Mouse (Mus musculus): ENCODE measurements around the gene Agr3.

Agr3 gene

DNA sequence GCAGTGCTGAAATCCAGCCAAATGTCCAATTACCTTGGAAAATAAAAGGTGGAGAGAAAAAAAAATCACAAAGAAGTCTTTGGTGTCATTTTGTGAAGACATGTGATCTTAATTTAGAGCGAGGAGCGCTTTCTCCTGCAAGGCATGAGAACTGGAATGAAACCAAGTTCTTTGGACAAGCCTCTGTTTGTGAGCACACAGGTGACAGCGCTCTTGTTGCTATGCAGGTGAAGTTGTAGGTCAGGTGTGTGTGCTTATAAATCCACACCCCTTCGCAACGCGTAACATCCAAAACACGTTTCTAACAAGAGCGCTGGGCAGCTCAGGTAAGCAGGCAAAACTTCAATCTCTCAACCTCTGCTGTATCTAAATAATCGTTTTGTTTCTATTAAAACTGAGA is at the start of gene Agr3:
TSS of gene Agr3 (plus strand) at position 219 of the 400 bp plus-strand sequence.
- no peak for DNase-seq

- no peak for DNase-seq
These were observed 40.4 kb upstream of the Agr3 start for GRCm38 (mm10) chr12:35884892-35885558.

DNA sequence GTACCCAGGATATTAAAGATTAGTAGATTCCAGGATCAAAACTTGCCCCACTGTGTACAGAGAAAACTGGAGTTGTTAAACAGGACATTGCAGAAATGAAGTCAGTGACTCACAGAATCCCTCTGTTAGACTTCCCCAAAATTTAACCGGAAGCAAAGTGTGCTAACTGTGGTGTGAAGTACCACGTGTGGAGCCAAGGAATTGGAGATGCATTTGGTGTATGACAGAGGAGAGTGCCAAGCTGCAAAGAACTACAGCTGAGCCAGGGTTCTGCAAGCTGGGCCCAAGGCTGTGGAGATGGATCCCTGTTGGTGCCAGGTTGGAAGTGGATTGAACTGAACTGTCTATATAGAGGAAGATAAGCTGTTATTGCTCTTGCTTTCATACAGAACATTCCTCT is 36.0 kb upstream of the Agr3 start:
- no peak for DNase-seq

DNA sequence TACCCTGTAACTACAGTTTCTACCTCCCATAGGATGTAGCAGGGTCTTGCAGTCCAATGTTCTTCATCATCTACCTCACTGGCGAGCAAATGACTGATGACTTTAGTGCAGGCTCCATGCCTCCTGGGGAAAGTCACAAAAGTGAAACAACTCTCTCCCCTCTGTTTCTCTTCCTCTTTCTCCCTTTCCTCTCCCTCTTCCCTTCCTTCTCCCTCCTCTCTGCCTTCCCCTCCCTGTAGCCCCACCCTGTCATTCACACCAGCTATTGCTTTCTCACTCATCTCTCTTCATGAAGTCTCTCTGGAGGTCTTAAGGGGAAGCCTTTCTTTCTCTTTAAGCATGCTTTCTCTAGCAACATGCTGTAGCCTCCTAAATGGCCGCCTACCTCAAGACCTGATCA is 34.7 kb upstream of the Agr3 start:
- DNase-seq: no peak

DNA sequence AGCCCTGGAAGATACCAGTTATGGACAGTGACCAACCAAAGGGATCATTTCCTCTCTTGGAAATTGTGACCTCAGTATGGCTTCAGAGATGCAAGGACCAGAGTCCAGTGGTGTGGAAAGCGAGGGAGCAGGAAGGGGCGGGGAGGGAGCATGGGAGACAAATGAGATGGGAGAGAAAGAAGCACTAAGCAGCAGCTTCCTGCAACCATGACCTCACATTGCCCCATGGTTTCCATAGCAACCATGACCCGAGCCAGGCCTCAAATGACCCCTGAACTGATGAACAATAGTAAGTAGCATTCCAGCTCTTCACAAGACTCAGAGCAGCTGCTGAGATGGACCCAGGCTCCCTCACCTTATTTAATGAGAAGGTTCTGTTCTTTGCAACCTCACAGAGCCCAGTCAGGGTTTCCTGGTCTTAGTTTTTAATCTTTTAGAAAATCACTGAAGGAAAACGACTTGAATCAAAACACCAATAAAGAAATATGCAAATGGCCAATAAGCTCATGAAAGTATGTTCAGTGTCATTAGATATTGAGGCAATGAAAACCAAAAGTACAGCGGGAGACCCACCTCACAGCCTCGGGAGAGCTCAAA is 31.0 kb upstream of the Agr3 start:
- DNase-seq: no peak

DNA sequence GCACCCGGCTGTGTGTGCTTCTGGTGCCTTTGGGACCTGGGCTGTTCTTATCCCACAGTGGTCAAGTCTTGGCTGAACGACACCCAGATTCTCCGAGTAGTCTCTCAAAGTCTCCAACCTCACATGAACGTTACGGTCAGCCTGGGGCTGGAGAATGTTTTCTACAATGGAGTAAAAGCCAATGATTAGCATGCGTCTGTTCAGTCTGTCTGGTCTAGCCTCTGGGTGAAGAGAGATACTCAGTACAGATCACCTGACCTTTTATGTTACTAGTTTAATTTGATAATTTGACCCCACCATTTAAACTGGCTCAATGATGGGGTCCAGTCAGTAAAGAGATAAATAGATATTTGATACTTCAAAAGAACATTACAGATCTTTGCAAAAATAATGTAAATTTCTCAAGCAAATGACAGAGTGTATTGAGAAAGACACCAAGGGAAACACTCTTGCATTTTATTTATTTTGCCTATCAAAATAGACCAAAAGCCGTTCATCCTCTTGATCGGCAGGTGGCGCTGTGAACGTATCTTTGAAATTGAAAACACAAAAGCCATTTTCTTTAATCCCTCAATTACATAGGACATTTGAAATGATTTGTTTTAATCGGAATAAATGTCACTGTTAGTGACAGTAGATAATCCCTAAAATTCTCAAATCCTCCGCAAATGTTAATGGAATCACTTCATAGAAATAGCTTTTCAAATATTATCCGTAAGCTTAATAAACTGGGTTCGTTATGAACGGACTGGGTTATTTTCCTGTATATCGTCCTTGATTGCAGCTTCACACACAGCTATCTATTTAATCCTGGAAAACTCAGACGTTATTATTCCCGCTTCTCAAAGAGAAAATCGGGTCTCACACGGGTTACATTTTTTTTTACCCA is 29.3 kb upstream of the Agr3 start:
- DNase-seq: no peak

- no peak for DNase-seq
These were observed 28.6 kb upstream of the Agr3 start for GRCm38 (mm10) chr12:35896764-35897282.

GRCm38 (mm10) chr12:35910632-35911031 is 14.8 kb upstream of the Agr3 start:
- no peak for DNase-seq

DNA sequence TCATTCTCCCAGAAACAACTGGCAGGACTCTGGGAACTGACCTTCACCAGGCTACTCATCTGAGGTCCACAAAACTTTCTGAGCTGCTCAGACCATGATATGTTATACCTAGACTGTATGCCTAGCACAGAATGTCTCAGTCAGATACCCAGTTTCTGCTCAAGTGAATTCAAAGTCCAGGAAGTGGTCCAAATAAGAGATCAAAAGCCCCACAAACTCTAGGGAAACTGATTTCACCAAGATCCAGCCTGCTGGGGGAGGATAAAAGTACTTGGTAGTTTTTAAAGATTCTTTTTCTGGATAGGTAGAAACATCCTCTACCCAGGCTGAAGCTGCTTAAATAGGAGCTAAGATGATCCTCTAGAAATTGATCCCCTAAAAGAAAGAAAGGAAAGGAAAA is 9.6 kb upstream of the Agr3 start:
- no peak for DNase-seq

DNA sequence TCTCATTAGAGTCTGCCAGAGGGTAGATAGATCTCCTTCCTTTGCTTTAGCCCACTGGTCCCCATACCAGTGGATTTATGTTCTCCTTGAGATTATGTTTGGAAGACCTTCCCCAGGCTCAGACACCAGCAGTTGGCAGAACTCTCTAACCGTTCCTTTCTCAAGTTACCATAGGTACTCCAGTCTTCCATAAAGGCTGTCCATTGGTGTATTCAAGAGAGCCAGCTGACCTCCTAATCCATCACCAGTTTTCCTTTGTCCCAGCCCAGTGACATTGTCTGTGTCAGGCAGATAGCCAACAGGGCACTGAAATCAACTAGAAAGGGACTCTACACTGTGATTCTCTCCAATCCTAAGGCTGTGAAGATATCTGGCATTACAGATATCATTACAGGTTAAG is 9.0 kb upstream of the Agr3 start:
- DNase-seq: no peak

DNA sequence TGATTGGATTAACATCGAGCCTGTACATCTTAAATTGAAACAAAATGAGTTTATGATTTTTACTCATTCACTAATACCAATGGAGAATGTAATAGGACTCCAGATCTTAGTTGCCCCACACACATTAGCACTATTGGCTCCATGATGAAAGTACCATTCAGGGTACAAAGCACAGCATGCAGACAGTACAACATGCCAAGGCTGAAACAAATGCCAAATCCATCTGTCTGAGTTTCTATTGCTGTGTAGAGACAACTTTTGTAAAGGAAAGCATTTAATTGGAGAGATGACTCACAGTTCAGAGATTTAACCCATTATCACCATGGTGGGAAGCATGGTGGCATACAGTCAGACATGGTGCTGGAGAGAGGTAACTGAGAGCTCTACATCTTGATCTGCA is 7.4 kb upstream of the Agr3 start:
- no peak for DNase-seq

DNA sequence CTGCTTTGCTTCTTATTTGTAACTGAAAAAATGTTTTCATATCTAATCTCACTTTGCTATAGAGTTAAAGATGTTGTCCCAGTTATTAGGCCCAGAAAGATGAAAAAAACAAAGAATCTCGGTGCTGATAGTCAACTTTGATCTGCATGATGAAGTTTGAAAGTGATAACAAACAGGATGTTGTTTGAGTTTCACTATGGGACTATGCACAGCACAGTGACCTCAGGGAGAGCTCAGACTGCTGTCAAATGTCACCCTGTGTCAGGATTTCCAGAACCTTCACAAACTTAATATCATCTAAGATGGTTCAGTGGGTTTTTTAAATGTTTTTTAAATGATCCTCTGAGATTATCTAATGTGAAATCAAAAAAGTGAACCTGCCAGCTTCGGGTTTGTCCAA is 2.4 kb downstream of the Agr3 start:
- DNase-seq: no peak

- no peak for DNase-seq
These were observed 7.4 kb downstream of the Agr3 start for GRCm38 (mm10) chr12:35932816-35933215.

GRCm38 (mm10) chr12:35951757-35952156 is 26.3 kb downstream of the Agr3 start:
- no peak for DNase-seq

DNA sequence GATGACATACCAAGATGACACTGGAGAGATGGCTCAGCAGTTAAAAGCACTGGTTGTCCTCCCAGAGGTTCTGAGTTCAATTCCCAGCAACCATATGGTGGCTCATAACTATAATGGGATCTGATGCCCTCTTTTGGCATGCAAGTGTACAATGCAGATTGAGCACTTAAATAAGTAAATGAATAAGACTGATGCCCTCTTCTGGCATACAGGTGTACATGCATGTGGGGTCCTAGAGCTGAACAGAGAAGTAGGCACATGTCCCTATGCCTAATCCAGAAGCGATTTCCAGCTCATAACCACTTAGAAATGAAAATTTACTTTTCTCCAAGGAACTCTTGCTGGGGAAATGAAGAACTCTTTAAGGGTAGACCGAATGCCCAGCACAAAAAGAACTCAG is 31.8 kb downstream of the Agr3 start:
- no peak for DNase-seq

DNA sequence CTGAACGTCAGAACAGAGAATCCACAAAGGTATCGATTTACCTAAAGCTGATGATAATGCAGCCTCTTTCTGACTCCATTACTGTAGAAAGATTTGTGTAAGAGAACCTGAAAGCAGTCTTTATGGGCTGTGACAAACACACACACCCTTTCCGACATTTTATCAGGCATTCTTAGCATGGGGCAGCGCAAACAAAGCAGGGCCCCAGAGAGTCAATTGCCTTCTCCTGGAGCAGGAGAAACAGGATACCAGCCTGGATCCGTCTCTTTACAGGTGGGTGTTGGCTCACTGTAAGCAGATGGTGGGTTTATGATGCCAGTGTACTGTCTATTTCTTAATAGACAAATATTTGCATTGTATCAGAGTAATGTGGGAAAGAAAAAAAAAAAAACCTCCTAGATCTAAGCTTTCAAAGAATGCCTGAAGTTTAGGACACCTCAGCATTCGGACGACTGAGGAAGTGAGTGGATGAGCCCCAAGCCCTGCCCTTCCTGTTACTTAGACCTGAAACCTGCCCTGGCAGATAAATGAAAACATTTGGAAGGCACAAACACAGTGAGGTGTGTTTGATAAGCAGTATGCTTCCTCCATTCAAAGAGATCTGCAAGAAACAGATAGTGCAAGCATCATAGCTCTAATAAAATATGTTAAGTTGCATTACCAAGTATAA is 40.8 kb downstream of the Agr3 start:
- no peak for DNase-seq

DNA sequence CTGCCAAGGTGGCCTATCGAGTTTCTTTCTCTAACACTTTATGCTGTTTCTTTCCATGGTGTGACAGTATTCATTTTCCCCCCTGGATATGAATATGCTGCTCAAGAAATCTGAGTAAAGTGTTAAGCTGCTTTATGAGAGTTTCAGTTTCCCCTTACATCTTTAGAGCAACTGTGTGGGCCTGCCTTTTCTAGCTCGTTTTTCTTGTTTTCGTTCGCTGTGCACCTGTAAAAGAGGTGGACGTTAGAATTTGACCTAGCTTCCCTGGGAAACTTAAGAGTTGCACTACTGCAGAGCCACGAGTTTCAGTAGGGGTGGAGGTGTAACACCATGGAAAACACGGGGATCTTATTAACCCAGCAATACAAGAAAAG is 41.3 kb downstream of the Agr3 start:
- no peak for DNase-seq

DNA sequence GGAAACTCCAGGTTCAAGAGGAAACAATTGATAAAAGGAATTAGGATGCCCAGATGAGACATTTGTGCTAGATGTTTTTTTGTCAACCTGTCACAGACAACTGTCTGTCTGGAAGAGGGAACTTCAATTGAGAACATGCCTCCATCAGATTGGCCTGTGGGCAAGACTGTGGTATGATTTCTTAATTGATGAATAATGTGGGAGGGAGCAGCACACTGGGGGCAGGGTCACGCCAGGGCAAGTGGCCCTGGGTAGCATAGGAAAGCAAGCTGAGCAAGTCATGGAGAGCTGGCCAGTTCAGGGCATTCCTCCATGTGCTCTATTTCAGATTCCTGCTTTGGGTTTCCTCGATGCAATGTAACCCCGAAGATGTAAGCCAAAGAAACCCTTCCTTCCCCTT is 50.5 kb downstream of the Agr3 start:
- DNase-seq: no peak

DNA sequence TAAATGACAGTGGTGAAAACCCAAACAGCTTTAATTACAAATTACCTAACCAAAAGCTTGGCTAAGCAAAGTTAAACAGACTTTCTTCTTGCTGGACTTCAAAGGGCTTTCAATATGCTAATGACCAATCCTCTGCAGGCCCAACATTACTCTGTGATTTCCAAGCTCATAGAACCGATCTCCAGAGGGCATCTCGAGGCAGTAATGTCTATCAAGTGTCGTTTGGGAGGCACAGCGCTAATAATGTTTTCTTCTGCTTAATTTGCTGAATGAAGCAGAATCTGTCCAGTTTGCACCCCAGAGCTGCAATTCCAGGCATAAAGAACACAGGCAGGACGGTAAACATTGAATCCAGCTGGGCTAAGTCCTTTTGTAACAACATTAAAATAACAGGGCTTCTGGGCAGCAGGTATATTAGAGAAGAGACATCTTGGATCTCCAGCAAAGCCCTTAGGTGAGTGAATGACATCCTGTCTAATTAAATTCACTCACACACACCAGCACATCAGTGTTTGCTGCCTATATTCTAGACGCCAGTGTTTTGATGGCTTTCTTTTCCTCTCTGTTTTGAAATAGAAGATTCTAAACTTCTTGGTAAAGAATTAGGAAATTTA is 52.3 kb downstream of the Agr3 start:
- no peak for DNase-seq

- DNase-seq: no peak
These were observed 54.2 kb downstream of the Agr3 start for GRCm38 (mm10) chr12:35979625-35980024.

DNA sequence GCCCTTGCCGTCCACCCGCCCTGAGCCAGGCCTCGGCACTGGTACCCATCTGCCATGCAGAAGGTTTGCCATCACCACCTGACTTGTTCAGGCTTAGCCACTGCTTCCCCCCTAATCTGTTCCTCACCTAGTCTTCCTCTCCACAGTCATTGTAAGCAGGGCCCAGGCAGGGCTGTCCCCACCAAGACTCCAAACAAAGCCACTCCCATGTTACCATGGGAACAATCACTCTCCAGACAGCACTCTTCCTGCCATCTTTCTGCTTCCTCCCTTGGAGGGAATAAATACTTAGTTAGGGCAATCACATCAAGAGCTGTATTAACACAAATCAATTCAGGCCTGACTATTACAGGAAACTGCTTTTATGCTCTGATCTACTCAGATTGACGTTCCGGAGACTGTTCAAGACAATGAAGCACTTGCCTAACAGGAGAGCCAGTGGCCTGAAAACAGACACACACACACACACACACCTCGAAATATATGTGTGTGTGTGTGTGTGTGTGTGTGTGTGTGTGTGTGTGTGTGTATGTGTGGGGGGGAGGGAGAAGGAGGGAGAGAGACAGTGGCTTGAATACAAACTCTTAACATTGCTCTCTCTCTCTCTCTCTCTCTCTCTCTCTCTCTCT is 56.4 kb downstream of the Agr3 start:
- DNase-seq: peak; percentile 13

GRCm38 (mm10) chr12:35983472-35983871 is 58.1 kb downstream of the Agr3 start:
- DNase-seq: no peak
